Mouse (Mus musculus): ENCODE measurements around the gene Rassf1. TPM values are rescaled to one million over a fixed set of nuclear protein-coding genes. Genes with fewer than 3 reads are reported as not detected.

Gene Rassf1
- polyA plus RNA-seq, 1 experiment from 2014 or later: 54.1 TPM

GRCm38 (mm10) chr9:107550491-107551116, 751 bp upstream of the Rassf1 start:
- Histone ChIP-seq H3K9me3 (ENCODE audit: low read depth, low read length) (no peaks in the 10 kb centered on the region), H3K27ac (ENCODE audit: low read depth) (no peak overlapping the region; the same call in 1 of the 2 replicates), H3K4me3 (ENCODE audit: low read depth, low read length) (peak overlapping the region; percentile 60), H3K9ac (peak overlapping the region; percentile 75), H3K4me1 (ENCODE audit: insufficient read depth) (peaks cover 29% of the 10 kb centered on the region), H3K27me3 (ENCODE audit: insufficient read depth, low read length) (no peaks in the 10 kb centered on the region), H3K36me3 (ENCODE audit: insufficient read depth) (0 out of 2 replicates have a peak, but pooled peaks cover 3% of the 10 kb centered on the region), H3K4me2 (peak overlapping the region; percentile 97)
- ATAC-seq (ENCODE audit: insufficient read depth): no peak
- no peak for TF ChIP-seq CTCF (IDR thresholded peaks at IDR 0.05; ENCODE audit: low read depth)
- 30% methylated on average over 23 of the region's 23 CpGs for WGBS
- no peak for DNase-seq

- peak overlapping the region; percentile 82 for H3K27ac ChIP-seq (ENCODE audit: low read depth)
- H3K9me3 ChIP-seq (ENCODE audit: low read depth, low read length): no peaks in the 10 kb centered on the region
- H3K9ac ChIP-seq: peak overlapping the region; percentile 75
- peaks cover 8% of the 10 kb centered on the region; the same call in 1 of the 2 replicates for H3K36me3 ChIP-seq (ENCODE audit: insufficient read depth)
- peaks cover 35% of the 10 kb centered on the region for H3K4me1 ChIP-seq (ENCODE audit: insufficient read depth)
- DNase-seq (peak; percentile 71), ATAC-seq (ENCODE audit: insufficient read depth) (no peak)
- H3K4me2 ChIP-seq: peak overlapping the region; percentile 97
- H3K27me3 ChIP-seq (ENCODE audit: insufficient read depth, low read length): no peaks in the 10 kb centered on the region
- 4% methylated on average over 8 of the region's 8 CpGs for WGBS
- TF ChIP-seq CTCF (IDR thresholded peaks at IDR 0.05; ENCODE audit: low read depth): no peak
- peak overlapping the region; percentile 60 for H3K4me3 ChIP-seq (ENCODE audit: low read depth, low read length)
Observed at GRCm38 (mm10) chr9:107551890-107552355, 568 bp downstream of the Rassf1 start.

- TF ChIP-seq CTCF (IDR thresholded peaks at IDR 0.05; ENCODE audit: low read depth): no peak
- Histone ChIP-seq H3K4me1 (ENCODE audit: insufficient read depth) (peaks cover 30% of the 10 kb centered on the region), H3K4me3 (ENCODE audit: low read depth, low read length) (peak overlapping the region; percentile 68), H3K27me3 (ENCODE audit: insufficient read depth, low read length) (no peaks in the 10 kb centered on the region), H3K9me3 (ENCODE audit: low read depth, low read length) (no peaks in the 10 kb centered on the region), H3K4me2 (peak overlapping the region; percentile 97), H3K27ac (ENCODE audit: low read depth) (peak overlapping the region; percentile 26; the same call in 1 of the 2 replicates), H3K9ac (peak overlapping the region; percentile 75), H3K36me3 (ENCODE audit: insufficient read depth) (peaks cover 17% of the 10 kb centered on the region)
- DNase-seq: no peak
- ATAC-seq (ENCODE audit: insufficient read depth): no peak
- WGBS: 72% methylated on average over 5 of the region's 5 CpGs
Observed at GRCm38 (mm10) chr9:107552690-107553393, 1.5 kb downstream of the Rassf1 start.

- TF ChIP-seq CTCF (IDR thresholded peaks at IDR 0.05; ENCODE audit: low read depth): no peak
- WGBS: 5% methylated on average over 37 of the region's 37 CpGs
- no peaks in the 10 kb centered on the region for H3K9me3 ChIP-seq (ENCODE audit: low read depth, low read length)
- H3K27me3 ChIP-seq (ENCODE audit: insufficient read depth, low read length): no peaks in the 10 kb centered on the region
- peak overlapping the region; percentile 98 for H3K27ac ChIP-seq (ENCODE audit: low read depth)
- H3K9ac ChIP-seq: peak overlapping the region; percentile 69
- peak overlapping the region; percentile 68 for H3K4me3 ChIP-seq (ENCODE audit: low read depth, low read length)
- peaks cover 26% of the 10 kb centered on the region for H3K36me3 ChIP-seq (ENCODE audit: insufficient read depth)
- ATAC-seq (ENCODE audit: insufficient read depth) (peak; percentile 46), DNase-seq (no peak)
- peaks cover 30% of the 10 kb centered on the region for H3K4me1 ChIP-seq (ENCODE audit: insufficient read depth)
- H3K4me2 ChIP-seq: peak overlapping the region; percentile 97
Observed at GRCm38 (mm10) chr9:107553541-107554318, 2.4 kb downstream of the Rassf1 start.

DNA sequence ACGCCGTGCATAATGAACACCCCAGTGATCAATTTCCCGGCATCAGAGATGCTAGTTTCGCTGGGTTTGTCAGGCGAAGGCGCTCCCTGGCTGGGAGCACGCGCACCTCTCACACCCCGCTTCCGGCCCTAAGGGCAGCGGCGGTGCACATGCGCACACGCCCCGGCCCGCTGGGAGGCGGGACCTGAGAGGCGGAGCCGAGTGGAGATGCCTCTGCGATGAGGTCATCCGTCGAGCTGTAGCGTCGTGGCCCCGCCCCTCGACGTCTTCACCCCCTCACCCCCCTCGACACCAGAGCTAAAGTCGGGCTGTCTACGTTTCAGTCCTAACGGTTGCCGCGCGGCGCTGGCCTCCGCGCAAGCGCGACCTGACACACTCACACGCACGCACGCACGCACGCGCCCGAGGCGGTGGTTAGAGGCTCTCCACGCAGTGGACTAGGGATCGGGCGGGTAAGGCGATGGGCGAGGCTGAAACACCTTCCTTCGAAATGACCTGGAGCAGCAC, 3.0 kb downstream of the Rassf1 start:
- peak; percentile 35 for TF ChIP-seq CTCF (IDR thresholded peaks at IDR 0.05; ENCODE audit: low read depth)
- Histone ChIP-seq H3K4me1 (ENCODE audit: insufficient read depth) (peaks cover 30% of the 10 kb centered on the region), H3K9ac (peak overlapping the region; percentile 76), H3K27me3 (ENCODE audit: insufficient read depth, low read length) (no peaks in the 10 kb centered on the region), H3K36me3 (ENCODE audit: insufficient read depth) (peaks cover 32% of the 10 kb centered on the region), H3K4me3 (ENCODE audit: low read depth, low read length) (peak overlapping the region; percentile 68), H3K27ac (ENCODE audit: low read depth) (peak overlapping the region; percentile 98), H3K9me3 (ENCODE audit: low read depth, low read length) (no peaks in the 10 kb centered on the region), H3K4me2 (peak overlapping the region; percentile 97)
- ATAC-seq (ENCODE audit: insufficient read depth): peak; percentile 89
- under 1% methylated on average over 53 of the region's 53 CpGs for WGBS
- DNase-seq: peak; percentile 99

DNA sequence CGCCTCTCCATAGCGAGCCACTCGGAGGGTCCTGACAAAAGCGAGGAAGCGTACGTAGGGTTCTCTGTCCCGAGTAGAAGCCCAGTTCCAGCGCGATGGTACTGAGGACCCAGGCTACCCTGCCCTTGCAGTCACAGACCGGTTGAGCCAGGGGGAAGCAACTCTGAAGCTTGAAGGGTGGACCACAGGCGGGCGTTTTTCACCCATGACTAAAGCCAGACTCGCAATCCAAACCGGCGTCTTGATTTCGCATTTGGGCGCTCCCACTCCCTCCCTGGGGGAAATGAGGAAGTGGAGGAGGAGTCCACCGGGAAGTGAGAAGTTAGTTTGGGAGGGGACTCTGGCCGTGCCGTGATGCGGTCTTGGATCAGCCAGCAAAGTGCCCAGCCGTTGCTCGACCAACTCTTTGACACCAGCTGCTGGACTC, 3.7 kb downstream of the Rassf1 start:
- Histone ChIP-seq H3K9me3 (ENCODE audit: low read depth, low read length) (no peaks in the 10 kb centered on the region), H3K27me3 (ENCODE audit: insufficient read depth, low read length) (no peaks in the 10 kb centered on the region), H3K9ac (peak overlapping the region; percentile 76), H3K4me2 (peak overlapping the region; percentile 97), H3K27ac (ENCODE audit: low read depth) (peak overlapping the region; percentile 98), H3K36me3 (ENCODE audit: insufficient read depth) (peaks cover 39% of the 10 kb centered on the region), H3K4me3 (ENCODE audit: low read depth, low read length) (peak overlapping the region; percentile 68), H3K4me1 (ENCODE audit: insufficient read depth) (peaks cover 30% of the 10 kb centered on the region)
- DNase-seq (peak; percentile 79), ATAC-seq (ENCODE audit: insufficient read depth) (peak; percentile 12)
- TF ChIP-seq CTCF (IDR thresholded peaks at IDR 0.05; ENCODE audit: low read depth): no peak
- under 1% methylated on average over 23 of the region's 23 CpGs for WGBS
